ENCODE assay signal across 18 mouse cellular contexts in genomic region chr9:7270071-7270470, GRCm38 (mm10). TPM values are rescaled to one million over a fixed set of nuclear protein-coding genes. Genes with fewer than 3 reads are reported as not detected.
DNase-seq lines count a peak whose midpoint lies in the region; ATAC-seq and TF ChIP-seq lines count a peak whose summit lies in the region.
"Had no signal": no experiment of that assay in that cellular context is flagged by ENCODE, and none has a peak within 500 bp of the region (broad histone marks: within the 10 kb centered on the region; RNA-seq: fewer than 3 reads in every experiment).

No protein-coding gene starts in this region.

- no peak for TF ChIP-seq POLR2A in brain, embryonic 14.5 days (IDR thresholded peaks at IDR 0.05; ENCODE audit: borderline replicate concordance, extremely low read depth, insufficient read depth, insufficient read length, poor library complexity, severe bottlenecking)

- H3K9me3 ChIP-seq in forebrain, postnatal 0 days (ENCODE audit: low read length), result no peaks in the 10 kb centered on the region
- H3K9me3 ChIP-seq in forebrain, embryonic 12.5 days, result no peaks in the 10 kb centered on the region
- no peaks in the 10 kb centered on the region for H3K9me3 ChIP-seq in heart, embryonic 16.5 days (replicated peaks; ENCODE audit: control insufficient read depth, low read length)
- H3K9me3 ChIP-seq: hindbrain, embryonic 15.5 days; limb, embryonic 15.5 days; neural tube, embryonic 15.5 days had no signal

- no peak overlapping the region for H3K27ac ChIP-seq in forebrain, postnatal 0 days (ENCODE audit: low read depth, low read length)
- H3K27ac ChIP-seq in forebrain, embryonic 12.5 days, result no peak overlapping the region
- H3K27ac ChIP-seq in heart, embryonic 16.5 days (ENCODE audit: low read length), result no peak overlapping the region
- H3K27ac ChIP-seq: hindbrain, embryonic 15.5 days; left cerebral cortex, adult 2 months; limb, embryonic 15.5 days; macrophage; neural tube, embryonic 15.5 days had no signal

- peak; percentile 94 for ATAC-seq in forebrain, postnatal 0 days
- no peak for ATAC-seq in forebrain, embryonic 12.5 days (ENCODE audit: low FRiP score)
- ATAC-seq in heart, embryonic 16.5 days (replicated peaks; ENCODE audit: extremely low read depth, insufficient read depth, low FRiP score), result peak; percentile 93

- no peak overlapping the region for H3K4me2 ChIP-seq in forebrain, postnatal 0 days (ENCODE audit: low read depth)
- H3K4me2 ChIP-seq in forebrain, embryonic 12.5 days, result no peak overlapping the region
- H3K4me2 ChIP-seq in heart, embryonic 16.5 days (ENCODE audit: low read depth, low read length), result no peak overlapping the region
- H3K4me2 ChIP-seq: hindbrain, embryonic 15.5 days; limb, embryonic 15.5 days; neural tube, embryonic 15.5 days had no signal

- no peaks in the 10 kb centered on the region for H3K36me3 ChIP-seq in forebrain, postnatal 0 days (ENCODE audit: insufficient read depth)
- H3K36me3 ChIP-seq in forebrain, embryonic 12.5 days (replicated peaks), result no peaks in the 10 kb centered on the region
- no peaks in the 10 kb centered on the region for H3K36me3 ChIP-seq in heart, embryonic 16.5 days (ENCODE audit: control insufficient read depth, insufficient read depth)
- H3K36me3 ChIP-seq: hindbrain, embryonic 15.5 days; limb, embryonic 15.5 days; neural tube, embryonic 15.5 days had no signal

- H3K4me1 ChIP-seq in forebrain, postnatal 0 days (ENCODE audit: insufficient read depth), result no peaks in the 10 kb centered on the region
- H3K4me1 ChIP-seq in forebrain, embryonic 12.5 days, result no peaks in the 10 kb centered on the region
- H3K4me1 ChIP-seq in heart, embryonic 16.5 days (ENCODE audit: control insufficient read depth, insufficient read depth, low read length), result 0 out of 2 replicates have a peak, but pooled peaks cover 3% of the 10 kb centered on the region
- H3K4me1 ChIP-seq: hindbrain, embryonic 15.5 days; limb, embryonic 15.5 days; neural tube, embryonic 15.5 days had no signal

- no peak overlapping the region for H3K9ac ChIP-seq in forebrain, postnatal 0 days
- no peak overlapping the region for H3K9ac ChIP-seq in forebrain, embryonic 12.5 days
- no peak overlapping the region for H3K9ac ChIP-seq in heart, embryonic 16.5 days (ENCODE audit: low read length)
- H3K9ac ChIP-seq: hindbrain, embryonic 15.5 days; limb, embryonic 15.5 days; neural tube, embryonic 15.5 days had no signal

- WGBS in forebrain, postnatal 0 days, result 46% methylated on average over 3 of the region's 3 CpGs
- 65% methylated on average over 3 of the region's 3 CpGs for WGBS in forebrain, embryonic 12.5 days
- 8% methylated on average over 3 of the region's 3 CpGs for WGBS in heart, embryonic 16.5 days

- no peak for TF ChIP-seq CTCF in forebrain, postnatal 0 days (IDR thresholded peaks at IDR 0.05; ENCODE audit: low read depth)
- no peak for TF ChIP-seq CTCF in brain, embryonic 14.5 days (IDR thresholded peaks at IDR 0.05; ENCODE audit: borderline replicate concordance, extremely low read depth, insufficient read depth, insufficient read length)

- no peaks in the 10 kb centered on the region for H3K27me3 ChIP-seq in forebrain, postnatal 0 days (ENCODE audit: insufficient read depth, low read length)
- no peaks in the 10 kb centered on the region for H3K27me3 ChIP-seq in forebrain, embryonic 12.5 days
- no peaks in the 10 kb centered on the region for H3K27me3 ChIP-seq in heart, embryonic 16.5 days (ENCODE audit: control insufficient read depth, insufficient read depth, low read length)
- H3K27me3 ChIP-seq: hindbrain, embryonic 15.5 days; limb, embryonic 15.5 days; neural tube, embryonic 15.5 days had no signal

- H3K4me3 ChIP-seq in forebrain, postnatal 0 days (ENCODE audit: low read depth, low read length), result no peak overlapping the region
- no peak overlapping the region for H3K4me3 ChIP-seq in forebrain, embryonic 12.5 days (replicated peaks)
- no peak overlapping the region for H3K4me3 ChIP-seq in heart, embryonic 16.5 days (ENCODE audit: low read length)
- H3K4me3 ChIP-seq: hindbrain, embryonic 15.5 days; left cerebral cortex, adult 2 months; limb, embryonic 15.5 days; neural tube, embryonic 15.5 days had no signal

- peak; percentile 6 for DNase-seq in forebrain, postnatal 0 days
- peak; percentile 24 for DNase-seq in brain, embryonic 14.5 days (ENCODE audit: low read depth)
- peak; percentile 21 to 28 for DNase-seq in lung, postnatal 4 days
- no peak for DNase-seq in kidney, postnatal 36 days
- DNase-seq in spleen, adult 18-20 months, result no peak
- DNase-seq in urinary bladder, postnatal 36 days (ENCODE audit: low spot score in 2 of 2), result no peak
- DNase-seq: adrenal gland, postnatal 14 days; cerebellum, adult 18-20 months; kidney, adult 18-20 months had no signal

RNA-seq across cellular contexts. Expression of gene Mmp13, which starts 2.2 kb away (rescaled TPM):
- 0.08 and 3.2 TPM in 2 replicates for total RNA-seq in forebrain, postnatal 0 days (2014; rRNA removed)
- 0.05 TPM in 1 of 2 replicates, not detected in the other for polyA plus RNA-seq in forebrain, postnatal 0 days (2015; fragmentation: Nextera tagmentation; extraction: Ambion mirVana)
- not detected in 2 replicates for polyA plus RNA-seq in forebrain, embryonic 12.5 days (2016; fragmentation: Nextera tagmentation; extraction: Ambion mirVana)
- 0.11 TPM in 1 of 2 replicates, not detected in the other for polyA plus RNA-seq in brain, embryonic 14.5 days (2012; rRNA removed)
- polyA plus RNA-seq in heart, embryonic 16.5 days (2015; fragmentation: Nextera tagmentation; extraction: Ambion mirVana), result 0.14 and 0.25 TPM in 2 replicates
- total RNA-seq: gastrocnemius, adult 8-10 months; left cerebral cortex, adult 2 months; midbrain, postnatal 0 days had no signal
- polyA plus RNA-seq: hindbrain, embryonic 15.5 days had no signal

Comparison
In these comparisons a context has a peak if more than half of its experiments do, and no peak if none do; other contexts are left out.
1. DNase-seq: peak in forebrain, postnatal 0 days (single experiment), brain, embryonic 14.5 days (single experiment) and lung, postnatal 4 days (2 of 2); none in kidney, postnatal 36 days (0 of 2), spleen, adult 18-20 months (0 of 2) and urinary bladder, postnatal 36 days (0 of 2).